Mouse (Mus musculus) naive thymus-derived CD4-positive, alpha-beta T cell, adult 2 months (primary cell): ENCODE data around the gene Lin28b.

ENCODE experiments used
- DNase-seq: peaks from one replicate; pipeline ENCODE4 v3.0.0-alpha.2; 2011; ENCODE audit warnings: low read depth

The Lin28b gene

DNA sequence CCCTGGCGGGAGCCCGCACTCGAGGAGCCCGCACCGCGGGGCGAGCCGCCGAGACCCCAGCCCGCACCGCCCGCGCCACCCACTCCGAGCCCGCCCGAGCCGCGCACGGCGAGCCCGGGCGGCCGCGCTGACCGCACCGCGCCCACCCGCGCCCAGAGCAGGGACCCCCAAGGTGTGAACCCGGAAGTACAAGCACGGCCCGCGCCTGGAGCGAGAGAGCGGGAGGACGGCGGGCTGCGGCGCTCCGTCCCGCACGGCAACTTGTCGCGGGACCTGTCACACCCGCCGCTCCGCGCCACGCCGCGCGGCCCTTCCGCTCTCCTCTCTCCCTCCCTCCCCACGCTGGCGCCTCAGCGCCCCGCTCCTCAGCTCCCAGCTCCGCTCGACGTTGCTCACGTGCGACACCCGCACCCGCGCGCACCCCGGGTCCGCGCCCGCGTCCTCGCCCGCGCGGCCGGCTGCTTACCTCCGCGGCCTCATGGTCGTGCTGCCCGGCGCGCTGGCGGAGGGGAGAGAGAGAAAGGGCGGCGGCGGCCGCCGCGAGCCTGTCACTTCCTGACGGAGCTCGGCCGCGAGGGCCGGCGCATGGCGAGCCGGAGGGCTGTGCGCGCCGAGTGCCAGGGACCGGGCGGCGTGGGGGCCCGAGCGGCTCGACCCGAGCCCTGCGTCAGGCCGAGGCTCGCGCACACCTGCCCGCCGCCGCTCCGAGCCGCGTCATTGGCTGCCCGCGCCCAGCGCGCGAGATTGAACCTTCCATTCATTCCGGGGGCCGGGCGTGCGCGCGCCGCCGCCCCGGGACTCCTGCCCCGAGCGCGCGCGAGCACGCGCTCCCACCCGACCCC lies at the start of gene Lin28b:
TSS of gene Lin28b (minus strand) at position 635 of the 842 bp plus-strand sequence.
- DNase-seq: peak; percentile 6

DNA sequence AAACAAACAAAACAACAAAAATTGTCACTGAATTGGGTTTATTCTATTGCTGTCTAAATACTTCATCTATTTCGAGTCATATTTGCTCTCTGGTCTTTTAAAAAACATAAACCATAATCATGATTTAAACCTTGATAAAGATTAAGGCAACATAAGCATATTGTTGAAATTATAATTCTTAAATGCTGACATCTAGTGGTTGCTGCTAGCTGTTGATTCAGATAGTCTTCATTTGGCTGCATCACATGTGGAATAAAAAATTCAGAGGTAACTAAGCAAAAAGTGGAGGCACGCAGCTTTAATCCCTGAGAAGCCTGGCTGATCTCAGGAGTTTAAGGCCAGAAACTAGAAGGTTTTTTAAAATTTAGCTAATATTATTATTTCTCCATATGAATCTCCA lies 25.6 kb upstream of the Lin28b start:
- no peak for DNase-seq

DNA sequence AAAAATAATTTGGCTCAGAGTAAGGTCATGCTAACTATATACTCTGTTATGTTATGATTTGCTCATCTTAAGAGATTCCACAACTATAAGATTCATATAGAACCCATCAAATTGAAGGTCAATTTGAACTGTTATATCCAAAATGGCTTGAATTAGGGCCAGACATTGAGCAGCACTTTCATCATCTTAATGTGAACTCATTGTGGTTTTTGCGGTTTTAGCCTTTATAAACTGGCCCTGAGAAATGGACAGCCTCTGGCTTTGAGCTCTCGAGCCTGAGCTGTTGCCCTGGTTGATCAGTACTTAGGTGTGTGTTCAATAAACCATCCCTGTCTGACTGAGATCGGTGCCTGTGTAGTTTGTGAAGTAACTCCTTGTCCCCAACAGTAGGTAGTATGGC lies 24.5 kb upstream of the Lin28b start:
- DNase-seq: no peak

DNA sequence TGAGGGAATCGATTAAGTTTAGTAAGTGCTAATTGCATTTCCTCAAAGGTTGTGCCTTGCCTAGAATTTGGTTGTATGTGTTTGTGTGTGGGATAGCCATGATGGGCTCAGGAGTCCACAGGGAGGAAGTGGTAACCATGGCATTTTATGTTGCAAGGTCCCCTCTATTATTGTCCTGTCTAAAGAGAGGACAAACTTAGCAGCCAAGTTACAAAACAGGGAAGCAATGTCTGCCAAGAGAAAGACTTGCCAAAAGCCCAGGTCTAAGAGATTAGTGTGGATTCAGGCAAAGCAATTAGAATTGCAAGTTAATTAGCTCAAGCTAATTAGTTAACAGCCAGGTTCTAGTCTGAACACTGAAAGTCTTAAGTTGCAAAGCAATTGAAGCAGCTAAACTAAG lies 14.1 kb upstream of the Lin28b start:
- no peak for DNase-seq

DNA sequence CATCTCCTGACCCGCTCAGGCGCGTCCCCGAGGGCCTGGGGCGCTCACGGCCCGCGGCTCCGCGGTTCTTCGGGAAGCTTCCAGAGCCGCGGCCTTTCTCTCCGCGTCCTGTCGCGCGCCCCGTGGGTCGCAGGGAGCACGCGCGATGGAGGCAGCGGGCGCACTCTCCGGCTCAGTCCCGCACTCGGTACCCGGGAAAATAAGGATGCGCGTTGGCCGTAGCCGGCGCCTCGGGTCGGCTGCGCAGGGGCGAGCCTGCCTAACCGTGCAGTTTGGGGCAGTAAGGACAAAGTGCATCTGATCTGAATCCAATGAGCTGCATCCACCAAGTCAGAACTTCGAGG lies 380 bp upstream of the Lin28b start:
- no peak for DNase-seq

DNA sequence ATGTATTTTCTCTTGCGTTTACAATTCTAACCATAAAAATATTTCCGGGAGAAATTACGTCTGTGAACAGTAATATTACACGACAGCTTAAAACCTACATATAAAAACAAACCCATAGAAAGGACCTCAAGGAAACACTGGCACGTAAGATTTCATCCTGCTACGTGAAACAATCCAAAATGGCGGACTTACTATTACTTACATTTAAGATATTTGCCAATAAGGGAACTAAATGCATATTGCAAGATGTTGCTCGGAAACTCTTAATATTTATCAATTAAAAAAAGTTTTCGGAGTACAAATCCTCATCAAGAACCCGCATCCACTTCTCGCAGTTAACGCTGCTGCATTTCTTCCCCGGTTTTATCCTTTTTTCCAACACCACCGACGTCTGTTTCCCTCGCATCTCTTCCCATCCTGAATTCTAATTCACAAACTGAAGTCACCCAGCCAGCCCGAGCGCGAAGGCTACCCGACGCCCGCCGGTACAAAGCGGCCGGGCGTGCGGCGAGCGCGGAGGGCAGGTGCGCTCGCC lies 902 bp downstream of the Lin28b start:
- DNase-seq: no peak

DNA sequence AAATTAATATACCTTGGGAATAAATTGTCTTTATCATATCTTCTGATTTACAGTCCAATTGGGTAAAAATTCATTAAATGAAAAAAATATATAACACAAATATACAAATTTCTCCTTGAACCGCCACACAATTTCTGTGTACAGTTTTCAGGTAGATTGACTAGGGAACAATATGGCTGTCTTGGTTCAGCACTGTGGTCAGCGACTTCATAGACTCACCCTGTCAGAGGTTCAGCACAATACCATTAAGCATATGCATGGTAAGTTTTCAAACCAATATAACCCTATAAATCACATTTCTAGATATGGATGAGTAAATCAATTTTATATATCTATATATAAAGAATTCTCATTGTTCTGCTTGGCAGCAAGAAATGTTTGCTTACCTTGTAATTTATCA lies 3.0 kb downstream of the Lin28b start:
- no peak for DNase-seq

DNA sequence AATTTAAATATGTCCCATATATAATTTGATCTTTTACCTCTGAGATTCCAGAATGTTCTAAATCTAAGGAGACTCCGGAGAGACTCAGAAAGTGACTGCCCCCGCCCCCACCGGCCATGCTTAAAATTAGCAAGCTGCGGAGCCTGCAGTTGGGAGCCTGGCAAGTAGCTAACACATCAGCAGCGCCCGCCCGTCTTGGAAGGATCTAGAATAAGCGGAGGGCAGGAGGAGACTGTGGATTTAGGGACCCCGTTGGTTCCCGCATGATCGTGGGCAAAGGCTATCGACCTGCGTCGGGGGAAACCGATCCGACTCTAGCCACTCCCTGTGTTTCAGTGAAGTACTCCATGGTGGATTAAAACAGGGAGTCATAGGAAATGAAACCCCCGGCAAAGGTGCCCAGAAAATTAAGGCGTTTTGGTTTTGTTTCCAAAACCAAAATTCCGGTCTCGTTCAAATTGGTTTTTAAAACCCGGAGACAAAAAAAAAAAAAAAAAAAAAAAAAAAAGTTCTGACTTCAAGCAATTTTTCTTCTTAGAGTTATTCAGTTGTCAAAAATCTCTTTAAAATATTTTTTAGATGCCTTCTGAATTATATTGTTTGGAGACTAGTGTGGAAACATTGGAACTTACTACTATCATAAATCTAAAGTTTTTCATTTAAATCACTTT lies 12.4 kb downstream of the Lin28b start:
- no peak for DNase-seq

DNA sequence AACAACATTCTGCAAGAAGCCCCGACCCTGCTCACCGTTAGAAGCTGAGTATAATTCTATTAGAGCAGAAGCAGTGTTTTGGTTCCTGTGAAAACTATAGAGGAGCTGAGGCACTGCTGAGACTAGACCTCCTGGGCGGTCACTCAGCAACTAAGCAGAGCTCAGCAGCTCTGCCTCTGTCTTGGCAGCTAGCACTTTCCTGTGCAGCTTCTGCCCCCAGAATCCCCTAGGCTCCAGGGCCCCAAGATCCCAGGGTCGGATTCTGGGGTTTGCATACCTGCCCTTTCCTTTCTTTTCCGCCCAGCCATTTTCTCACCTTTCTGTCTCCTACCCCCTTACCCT lies 13.1 kb downstream of the Lin28b start:
- DNase-seq: no peak

DNA sequence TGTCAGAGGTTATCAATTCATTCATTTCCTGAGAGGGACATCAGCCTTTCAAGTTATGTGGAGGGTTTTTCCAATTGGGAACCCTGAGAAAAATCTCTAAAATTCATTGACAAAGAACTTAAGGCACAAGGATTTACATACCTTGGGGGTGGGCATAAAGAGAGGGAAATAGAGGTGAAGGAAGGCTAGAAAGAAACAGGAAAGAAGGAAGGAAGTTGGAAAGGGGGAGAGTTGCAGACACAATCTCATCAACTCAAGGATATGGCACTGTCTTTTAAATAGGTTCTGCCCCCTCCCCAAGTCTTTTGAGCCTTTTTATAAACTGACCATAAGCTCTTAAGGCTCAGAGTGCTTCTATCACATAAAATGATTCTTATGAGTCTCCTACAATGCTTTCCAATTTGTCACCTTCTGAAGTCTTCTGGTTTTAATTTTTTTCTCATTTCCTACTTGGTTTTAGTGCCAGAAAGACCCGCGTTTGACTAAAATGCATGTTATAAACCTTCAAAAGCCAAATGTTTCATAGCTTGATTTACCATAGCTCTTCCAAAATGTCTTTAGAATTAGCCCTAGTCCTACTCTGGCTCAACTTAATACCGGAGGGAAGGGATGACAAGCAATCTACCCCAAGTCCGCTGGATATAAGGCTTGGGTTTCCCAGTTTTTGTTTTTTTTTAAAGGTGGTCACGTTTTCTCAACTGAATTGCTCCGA lies 13.6 kb downstream of the Lin28b start:
- no peak for DNase-seq

DNA sequence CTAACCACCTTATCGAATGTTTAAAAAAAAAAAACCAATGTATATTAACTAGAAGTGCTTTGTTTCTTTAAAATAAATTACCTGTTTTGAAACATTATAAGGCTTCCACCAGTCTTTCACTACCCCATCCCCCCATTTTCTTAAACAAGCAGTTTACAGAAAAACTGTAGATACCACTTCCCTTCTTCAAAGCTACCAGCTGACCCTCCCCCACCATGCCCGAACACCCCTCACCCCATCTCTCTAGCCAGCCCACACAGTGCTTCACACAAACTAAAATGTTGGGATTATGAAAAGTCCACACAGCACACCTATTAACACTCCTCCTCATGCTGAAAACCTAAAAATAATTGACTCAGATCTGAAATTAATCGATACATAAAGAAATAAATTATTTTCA lies 14.9 kb downstream of the Lin28b start:
- DNase-seq: no peak

DNA sequence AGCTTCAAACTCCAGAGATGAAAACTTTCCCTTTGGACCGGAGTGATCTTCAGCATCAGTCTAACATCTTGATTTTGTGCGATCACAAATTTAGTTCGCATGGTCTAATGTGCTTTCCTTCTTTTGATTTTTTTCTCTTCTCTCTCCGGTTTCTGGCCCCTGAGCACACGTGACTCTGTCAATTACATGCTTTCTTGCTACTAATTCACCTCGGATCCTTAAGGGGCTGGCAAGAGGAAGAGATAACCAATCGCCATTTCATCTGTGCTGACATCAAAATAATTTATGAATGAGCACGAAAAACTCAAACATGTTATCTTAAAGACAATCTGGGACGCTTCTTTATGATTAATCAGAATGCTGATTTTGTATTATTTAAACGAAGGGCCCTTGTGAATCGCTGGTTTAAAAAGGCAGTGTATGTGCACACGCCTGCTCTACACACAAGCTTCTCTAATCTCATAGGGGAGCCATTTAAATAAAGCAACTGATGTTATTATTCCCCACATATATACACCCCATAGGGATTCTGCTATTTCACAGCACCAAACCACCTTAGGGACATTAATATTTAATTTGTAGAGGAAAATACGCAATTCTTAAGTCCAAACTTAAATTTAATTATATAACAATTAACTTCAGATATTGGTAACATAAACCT lies 16.0 kb downstream of the Lin28b start:
- no peak for DNase-seq

DNA sequence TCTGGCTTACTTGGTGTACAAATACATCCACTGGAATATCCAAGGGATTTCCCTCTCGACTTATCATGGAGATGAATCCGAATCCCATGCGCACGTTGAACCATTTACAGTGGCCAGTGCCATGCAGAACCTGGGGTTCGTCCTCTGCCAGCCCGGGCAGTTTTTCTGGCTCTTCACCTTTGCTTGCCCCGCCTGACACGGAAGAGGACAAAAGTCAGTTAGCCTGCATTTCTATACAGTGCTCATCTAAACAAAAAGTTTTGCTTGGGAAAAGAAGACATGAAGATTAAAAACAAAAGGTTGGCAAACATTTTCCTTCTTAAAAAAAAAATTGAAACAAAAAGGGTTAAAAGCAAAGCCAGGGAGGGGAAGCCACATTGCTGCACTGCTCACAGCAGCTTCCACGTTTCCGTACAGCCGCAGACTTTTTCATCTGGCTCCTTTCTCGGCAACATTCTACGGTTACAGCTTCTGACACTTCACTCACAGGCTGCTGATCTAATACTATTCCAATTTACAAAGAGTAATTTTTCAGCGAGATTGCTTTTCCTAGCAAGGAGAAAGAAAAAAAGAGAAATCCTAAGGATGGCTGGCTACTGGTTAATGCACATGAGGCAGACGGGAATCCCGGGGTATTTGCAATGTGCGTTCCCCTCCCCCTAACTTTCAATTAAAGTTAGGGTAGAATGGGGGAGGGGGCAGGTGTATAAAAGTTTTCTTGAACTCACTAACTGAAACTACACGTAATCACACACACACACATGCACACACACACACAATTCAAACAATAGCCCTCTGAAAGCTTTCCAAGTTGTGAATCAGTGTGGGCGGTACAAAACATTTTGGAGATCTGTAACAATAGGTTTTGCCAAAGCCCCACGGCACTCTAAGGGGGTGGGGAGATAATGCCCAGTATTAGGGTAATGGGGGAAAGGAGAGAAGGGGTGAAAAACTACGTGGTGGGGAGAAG lies 16.9 kb downstream of the Lin28b start:
- DNase-seq: no peak

DNA sequence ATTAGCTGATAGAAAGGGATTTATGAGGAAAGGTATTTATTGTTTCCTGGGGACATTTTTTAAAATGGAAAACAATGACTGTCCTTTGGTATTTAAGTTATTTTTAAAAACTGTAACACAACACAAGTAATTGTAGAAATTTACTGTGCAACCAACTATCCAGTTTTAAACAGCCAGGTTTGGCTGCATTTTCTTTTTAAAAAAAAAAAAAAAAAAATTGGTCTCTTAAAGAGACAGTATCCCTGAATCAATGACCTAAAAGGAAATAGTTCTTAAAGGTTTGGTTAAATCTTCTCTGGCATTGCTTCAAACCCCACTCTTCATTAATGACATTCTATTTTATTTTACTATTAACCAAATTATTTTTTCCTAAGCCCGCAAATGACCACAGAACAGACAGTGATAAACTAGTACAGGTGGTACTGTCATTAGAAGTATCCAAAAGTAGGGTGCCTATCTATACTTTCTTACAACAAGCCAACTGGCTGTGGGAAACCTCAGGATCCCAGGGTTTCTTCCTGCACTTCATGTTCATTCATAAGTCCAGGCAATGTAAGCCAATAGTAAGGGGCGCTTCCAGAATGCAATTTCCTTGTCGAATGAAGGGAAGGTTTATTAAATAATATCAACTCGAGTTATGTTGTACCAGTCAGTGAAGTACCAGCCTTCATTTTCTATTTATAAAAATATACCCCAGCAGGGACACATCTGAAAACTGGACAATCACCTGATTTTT lies 17.8 kb downstream of the Lin28b start:
- no peak for DNase-seq

DNA sequence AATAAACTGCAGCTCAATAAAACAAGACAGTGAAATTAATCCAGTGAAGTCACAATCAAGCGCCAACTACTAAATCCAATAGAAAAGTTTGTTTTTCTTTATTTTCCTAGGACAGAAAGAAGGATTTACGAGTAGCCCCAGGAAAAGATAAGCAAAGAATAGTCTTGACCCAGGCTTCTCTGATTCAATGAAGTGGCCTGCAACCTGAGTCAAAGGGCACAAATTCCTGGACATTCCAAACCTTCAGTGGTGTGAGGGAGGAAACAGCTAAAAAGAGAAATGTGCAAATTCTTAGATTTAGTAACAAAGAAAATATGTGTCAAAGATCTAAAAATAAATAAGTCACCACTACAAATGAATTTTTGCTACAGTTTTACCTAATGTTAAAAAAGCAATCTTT lies 27.6 kb downstream of the Lin28b start:
- DNase-seq: no peak

DNA sequence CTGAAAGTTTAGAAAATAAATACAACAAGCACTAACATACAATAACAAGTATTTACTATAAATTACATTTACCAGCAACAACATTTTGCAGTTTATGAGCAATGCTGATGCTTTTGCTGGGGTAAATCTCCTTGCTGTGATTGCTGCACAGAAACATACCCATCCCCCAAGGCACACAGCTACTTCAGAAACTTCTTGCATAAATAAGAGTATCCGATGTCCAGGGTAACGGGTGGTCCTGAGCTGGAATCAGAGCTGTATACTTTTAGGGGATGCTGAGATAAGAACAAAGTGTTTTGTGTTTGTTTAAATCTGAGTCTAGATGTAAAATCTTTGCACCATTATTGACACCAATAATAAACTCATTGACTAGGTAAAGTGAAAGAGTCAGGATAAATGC lies 28.1 kb downstream of the Lin28b start:
- no peak for DNase-seq

DNA sequence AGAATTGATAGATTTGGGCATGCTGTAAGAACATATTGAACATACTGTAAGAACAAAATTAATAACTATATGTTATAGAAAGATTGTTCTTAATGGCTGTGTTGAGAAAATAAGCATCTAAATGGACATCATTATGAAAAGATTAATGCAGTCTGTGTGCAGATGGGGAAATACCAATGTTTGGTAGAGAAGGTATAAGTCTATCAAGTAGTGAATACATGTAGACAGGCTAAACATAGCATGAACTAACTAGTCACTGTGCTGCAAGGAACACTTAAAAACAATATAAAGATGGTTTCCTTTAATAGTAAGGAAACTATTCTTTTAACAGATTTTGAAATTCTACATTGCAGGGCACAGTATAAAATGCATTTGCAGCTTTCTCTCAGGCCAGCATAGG lies 39.6 kb downstream of the Lin28b start:
- DNase-seq: no peak

DNA sequence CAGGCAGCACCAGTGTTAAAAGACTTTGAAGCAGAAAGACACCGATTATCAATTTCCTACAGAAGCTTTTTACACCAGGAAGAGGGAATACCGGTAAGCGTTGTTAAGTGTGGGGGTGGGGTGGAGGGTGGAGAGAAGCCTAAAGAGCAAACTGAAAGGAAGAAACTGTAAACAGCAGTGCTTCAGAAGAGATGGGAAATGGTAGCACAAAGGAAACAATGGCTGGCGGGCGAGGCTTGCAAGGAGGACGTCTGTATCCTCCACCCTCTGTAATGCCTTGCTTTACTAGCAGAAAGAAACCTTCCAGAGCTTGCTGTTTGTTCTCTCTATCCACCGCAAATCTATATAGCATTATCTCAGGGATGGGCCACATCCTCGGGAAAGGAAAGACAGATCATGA lies 40.0 kb downstream of the Lin28b start:
- no peak for DNase-seq

DNA sequence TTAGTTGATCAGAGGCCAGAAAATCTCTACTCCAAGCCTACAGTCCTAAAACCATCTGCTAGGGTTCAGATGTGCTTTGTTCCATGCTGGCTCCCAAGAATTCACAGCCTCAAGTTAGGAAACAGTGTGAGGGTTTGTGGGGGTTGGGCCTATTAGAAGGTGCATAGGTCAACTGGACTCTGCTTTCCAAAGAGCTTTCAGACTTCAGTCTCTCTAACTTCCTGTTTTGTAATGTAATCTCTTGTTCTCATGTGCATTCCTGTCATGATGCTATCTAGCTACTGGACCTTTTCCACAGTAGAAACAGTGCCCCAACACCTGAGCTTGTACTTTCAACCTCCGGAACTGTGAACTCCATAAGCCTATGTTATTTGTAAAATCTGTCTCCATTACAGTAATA lies 63.8 kb downstream of the Lin28b start:
- no peak for DNase-seq

DNA sequence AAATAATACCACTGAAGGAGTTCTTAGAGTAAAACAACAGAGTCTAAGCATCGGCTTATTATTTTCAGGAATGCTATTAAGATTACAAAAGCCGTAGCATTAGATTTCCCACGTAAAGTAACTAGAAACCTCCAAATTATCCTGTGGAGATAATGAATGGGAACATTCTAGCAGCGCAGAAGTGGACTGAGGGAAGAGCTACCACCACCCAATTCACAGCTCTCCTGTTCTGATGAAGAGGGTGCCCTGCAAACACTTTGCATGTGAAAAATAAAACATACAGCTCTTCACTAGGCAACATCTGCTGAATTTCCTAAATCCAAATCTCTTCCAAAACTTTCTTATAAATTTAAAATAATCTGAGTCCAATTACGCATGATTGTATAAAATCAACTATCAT lies 74.1 kb downstream of the Lin28b start:
- DNase-seq: no peak

DNA sequence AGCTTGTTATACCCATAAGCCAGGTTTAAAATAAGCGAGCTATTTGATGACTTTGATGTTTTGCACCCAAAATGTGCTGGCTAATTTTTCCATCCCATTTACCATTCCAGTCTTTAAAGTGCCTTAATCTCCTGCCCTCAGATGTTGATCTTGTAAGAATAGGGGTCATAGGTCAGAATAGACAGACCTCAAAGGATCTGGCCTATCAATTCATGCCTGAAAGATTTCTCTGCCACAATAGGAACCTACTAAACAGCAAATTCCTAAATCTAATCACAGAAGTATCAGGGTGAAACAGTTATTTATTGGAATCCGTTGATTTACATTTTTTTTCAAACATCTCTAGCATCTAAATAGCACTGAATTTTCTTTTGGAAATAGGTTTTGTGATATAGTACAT lies 74.5 kb downstream of the Lin28b start:
- DNase-seq: no peak
